Mouse (Mus musculus) forebrain, embryonic 15.5 days (tissue): ENCODE measurements around the gene Tef. TPM values are rescaled to one million over a fixed set of nuclear protein-coding genes. Genes with fewer than 3 reads are reported as not detected.

Experiments used
- ATAC-seq: fragments of 200-750 bp; cut with Nextera tagmentation; replicated peaks from 2 replicates; pipeline ENCODE4 v1.8.0; 2017; ENCODE audit warnings: mild to moderate bottlenecking, moderate TSS enrichment, moderate library complexity
- H3K27ac ChIP-seq: fragments of 300-500 bp; sonication (generic); replicated peaks from 2 replicates; pipeline ENCODE4 v1.5.1; 2015; ENCODE audit warnings: mild to moderate bottlenecking, inconsistent platforms
- H3K27me3 ChIP-seq: fragments of 300-500 bp; sonication (generic); 2 replicates; pipeline ENCODE4 v1.6.1; 2015; ENCODE audit warnings: inconsistent platforms
- H3K36me3 ChIP-seq: fragments of 300-500 bp; sonication (generic); 2 replicates; pipeline ENCODE4 v1.6.1; 2015; ENCODE audit warnings: mild to moderate bottlenecking, inconsistent platforms
- H3K4me1 ChIP-seq: fragments of 300-500 bp; sonication (generic); 2 replicates; pipeline ENCODE4 v1.6.1; 2015; ENCODE audit warnings: inconsistent platforms
- H3K4me2 ChIP-seq: fragments of 300-500 bp; sonication (generic); replicated peaks from 2 replicates; pipeline ENCODE4 v1.6.1; 2015; ENCODE audit warnings: mild to moderate bottlenecking, inconsistent platforms
- H3K4me3 ChIP-seq: fragments of 300-500 bp; sonication (generic); 2 replicates; pipeline ENCODE4 v1.5.1; 2015; ENCODE audit warnings: mild to moderate bottlenecking, inconsistent platforms
- H3K9ac ChIP-seq: fragments of 300-500 bp; sonication (generic); replicated peaks from 2 replicates; pipeline ENCODE4 v1.6.1; 2015; ENCODE audit warnings: mild to moderate bottlenecking, inconsistent platforms
- H3K9me3 ChIP-seq: fragments of 300-500 bp; sonication (generic); 2 replicates; pipeline ENCODE4 v1.6.1; 2016; ENCODE audit warnings: inconsistent platforms
- WGBS: fragments of 180-500 bp; shearing (Covaris S2); methylation state at CpG from one replicate; pipeline ENCODE4 v1.1.7; 2015; ENCODE audit warnings: mixed read lengths; 5-methylcytosine and 5-hydroxymethylcytosine counted together
- polyA plus RNA-seq: library from polyadenylated mRNA; unstranded; fragments of >200 nt; fragmentation: Nextera tagmentation; extraction: Ambion mirVana; gene quantifications from 2 replicates; pipeline ENCODE4 v1.2.1, GENCODE M21; 2015

Tef gene
- polyA plus RNA-seq, 1 experiment from 2014 or later, result 31.9 TPM

DNA sequence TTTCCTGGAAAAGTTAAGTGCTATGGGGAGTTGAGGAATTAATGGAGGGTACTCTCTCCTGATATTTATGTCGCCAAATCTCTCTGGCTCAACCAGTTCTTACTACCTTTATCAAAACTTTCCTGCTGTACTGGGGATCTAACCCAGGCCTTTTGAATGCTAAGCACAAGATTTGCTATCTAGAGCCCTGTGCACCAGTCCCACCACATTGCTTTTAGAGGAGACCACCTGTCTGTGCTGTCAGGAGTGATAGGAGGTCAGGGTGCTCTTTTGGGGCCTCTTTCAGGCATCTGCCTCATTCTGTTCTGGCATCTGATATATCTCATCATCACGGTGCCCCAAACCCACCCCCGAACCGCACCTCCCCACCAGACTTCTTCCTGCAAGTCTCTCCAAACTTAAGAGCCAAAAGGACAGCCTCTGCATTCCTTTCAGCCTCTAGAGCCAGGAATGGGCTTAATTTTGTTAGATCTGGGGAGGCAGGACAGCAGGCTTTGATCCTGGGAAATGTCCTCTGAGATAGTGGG is 1.3 kb downstream of the Tef start:
- H3K4me1 ChIP-seq, result peaks cover 18% of the 10 kb centered on the region
- H3K27me3 ChIP-seq, result no peaks in the 10 kb centered on the region
- H3K4me3 ChIP-seq, result no peak overlapping the region
- H3K36me3 ChIP-seq, result no peaks in the 10 kb centered on the region
- H3K4me2 ChIP-seq, result 0 out of 2 replicates have a peak overlapping the region, but pooled peaks have one; percentile 44
- H3K9ac ChIP-seq, result no peak overlapping the region
- H3K9me3 ChIP-seq, result no peaks in the 10 kb centered on the region
- peak overlapping the region; percentile 74; the same call in 1 of the 2 replicates for H3K27ac ChIP-seq
- ATAC-seq, result no peak
- WGBS, result 67% methylated on average over 4 of the region's 4 CpGs

DNA sequence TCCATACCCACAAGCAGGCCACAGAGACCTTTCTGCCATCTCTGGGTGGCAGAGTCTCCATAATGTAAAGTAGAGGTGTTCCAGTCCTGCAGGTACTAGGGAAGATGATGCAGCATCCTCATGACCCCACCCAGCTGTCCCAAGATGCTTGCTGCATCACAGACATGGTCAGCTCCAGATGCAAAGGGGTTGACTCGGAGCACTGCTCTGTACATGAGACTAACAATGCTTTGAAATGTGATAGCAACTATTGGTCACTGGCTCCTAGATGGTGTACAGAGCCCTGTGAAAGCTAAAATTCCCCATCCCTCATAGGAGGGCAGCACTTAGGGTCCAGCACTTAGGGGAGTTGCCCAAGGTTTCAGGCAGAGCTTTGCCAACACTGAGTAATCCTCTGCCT is 2.0 kb downstream of the Tef start:
- no peak overlapping the region for H3K4me3 ChIP-seq
- ATAC-seq, result no peak
- no peaks in the 10 kb centered on the region for H3K27me3 ChIP-seq
- H3K36me3 ChIP-seq, result no peaks in the 10 kb centered on the region
- H3K27ac ChIP-seq, result no peak overlapping the region
- H3K9ac ChIP-seq, result no peak overlapping the region
- H3K9me3 ChIP-seq, result no peaks in the 10 kb centered on the region
- no peak overlapping the region for H3K4me2 ChIP-seq
- peaks cover 18% of the 10 kb centered on the region for H3K4me1 ChIP-seq
- WGBS, result 83% methylated on average over 1 of the region's 1 CpGs

DNA sequence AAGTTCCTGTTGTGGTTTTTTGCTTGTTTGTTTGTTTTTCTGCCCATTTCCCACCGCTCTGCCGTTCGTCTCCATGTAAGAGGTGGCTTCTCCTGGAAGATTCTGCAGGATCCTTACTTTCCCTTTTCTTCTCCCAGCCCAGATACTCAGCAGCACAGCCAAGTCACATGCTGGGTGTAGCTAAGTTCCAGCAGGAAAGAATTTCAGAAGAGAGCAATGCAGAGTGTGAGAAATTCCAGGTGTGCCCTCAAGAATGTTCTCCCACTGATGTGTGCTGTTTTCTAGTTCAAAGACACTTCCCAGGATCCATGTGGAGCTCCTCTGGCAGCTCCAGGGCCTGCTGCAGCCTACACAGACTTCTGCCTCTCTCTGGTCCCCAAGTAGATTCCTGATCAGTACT is 2.7 kb downstream of the Tef start:
- peaks cover 25% of the 10 kb centered on the region for H3K4me1 ChIP-seq
- no peak overlapping the region for H3K4me3 ChIP-seq
- H3K27ac ChIP-seq, result no peak overlapping the region
- H3K36me3 ChIP-seq, result no peaks in the 10 kb centered on the region
- no peak overlapping the region for H3K4me2 ChIP-seq
- ATAC-seq, result no peak
- no peaks in the 10 kb centered on the region for H3K27me3 ChIP-seq
- H3K9ac ChIP-seq, result no peak overlapping the region
- H3K9me3 ChIP-seq, result no peaks in the 10 kb centered on the region
- 87% methylated on average over 3 of the region's 3 CpGs for WGBS

DNA sequence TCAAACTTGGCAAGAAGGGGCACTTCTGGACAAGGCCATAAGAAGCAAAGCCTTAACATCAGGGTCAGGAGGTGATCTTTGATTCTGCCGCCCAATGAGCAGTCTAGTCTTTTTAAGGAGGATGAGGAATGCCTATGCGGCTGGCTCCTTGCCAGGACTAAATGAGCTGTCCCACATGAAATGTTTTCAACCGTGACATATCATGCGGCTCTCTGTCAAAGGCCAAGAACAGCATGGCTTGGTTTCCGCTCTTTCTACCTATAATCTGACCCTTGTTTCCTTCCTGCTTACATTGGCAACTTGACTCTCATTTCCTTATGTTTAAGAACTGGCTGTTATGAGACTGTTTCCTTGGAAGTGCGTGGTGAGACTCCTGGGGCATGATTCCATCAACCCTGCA is 3.4 kb downstream of the Tef start:
- Histone ChIP-seq H3K4me1 (peaks cover 32% of the 10 kb centered on the region), H3K4me2 (no peak overlapping the region), H3K9ac (no peak overlapping the region), H3K4me3 (no peak overlapping the region), H3K27ac (no peak overlapping the region), H3K9me3 (no peaks in the 10 kb centered on the region), H3K36me3 (no peaks in the 10 kb centered on the region), H3K27me3 (no peaks in the 10 kb centered on the region)
- no peak for ATAC-seq
- WGBS, result 58% methylated on average over 6 of the region's 6 CpGs

DNA sequence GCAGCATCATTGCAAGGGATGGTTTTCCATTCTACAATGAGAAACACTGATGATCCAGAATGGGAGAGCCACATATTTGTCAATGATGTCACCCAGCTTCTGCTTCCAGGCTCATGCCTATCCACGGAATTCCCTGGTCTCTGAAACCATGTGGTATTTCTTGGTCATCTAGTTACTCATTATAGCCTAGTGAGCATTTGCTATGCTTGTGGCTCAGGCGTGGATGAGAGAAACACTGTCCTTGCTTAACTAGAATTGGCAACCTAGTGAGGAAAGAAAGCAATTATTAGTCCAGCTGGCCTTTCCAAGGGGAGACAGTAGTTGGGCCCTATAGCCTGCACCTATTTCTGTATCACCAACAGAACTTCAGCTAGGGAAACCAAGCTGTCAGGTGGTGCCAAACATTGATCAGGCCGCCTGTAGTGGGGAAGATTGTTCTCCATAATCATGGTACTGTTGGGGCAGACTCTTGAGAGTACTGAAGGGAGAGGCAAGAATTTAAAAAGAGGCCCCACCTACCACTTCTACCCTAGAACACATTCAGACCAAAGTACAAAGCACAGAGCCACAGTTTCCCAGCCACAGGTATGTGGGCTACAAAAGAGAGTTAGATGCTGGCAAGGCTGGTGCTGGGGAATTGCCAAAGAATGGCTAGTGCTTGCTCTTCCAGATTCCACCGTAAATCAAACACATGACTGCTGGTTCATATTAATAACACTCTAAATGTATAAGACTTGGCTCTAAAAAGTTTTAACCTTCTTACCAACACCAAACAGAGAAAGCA is 4.6 kb downstream of the Tef start:
- no peak overlapping the region for H3K4me3 ChIP-seq
- peaks cover 32% of the 10 kb centered on the region for H3K4me1 ChIP-seq
- 83% methylated on average over 4 of the region's 4 CpGs for WGBS
- H3K9ac ChIP-seq, result no peak overlapping the region
- no peaks in the 10 kb centered on the region for H3K27me3 ChIP-seq
- H3K36me3 ChIP-seq, result no peaks in the 10 kb centered on the region
- H3K4me2 ChIP-seq, result no peak overlapping the region
- no peak for ATAC-seq
- no peaks in the 10 kb centered on the region for H3K9me3 ChIP-seq
- H3K27ac ChIP-seq, result no peak overlapping the region

DNA sequence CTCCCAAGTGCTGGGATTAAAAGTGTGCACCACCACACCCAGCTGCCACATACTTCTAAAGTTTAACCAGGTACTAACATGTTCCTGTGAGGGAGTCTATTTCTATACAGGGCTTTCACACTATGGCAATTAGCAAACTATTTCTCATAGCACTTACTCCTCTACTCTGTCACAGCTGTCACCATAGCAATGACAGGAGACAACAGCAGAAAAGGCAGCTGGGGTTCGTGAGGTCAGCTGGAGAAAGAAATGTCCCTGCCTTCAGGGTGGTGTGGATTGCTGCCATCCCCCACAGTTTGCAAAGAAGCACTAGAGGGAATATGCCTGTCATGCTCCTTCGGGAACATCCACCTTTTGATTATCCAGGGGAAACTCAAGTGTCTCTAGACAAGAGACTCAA is 6.6 kb downstream of the Tef start:
- no peak for ATAC-seq

DNA sequence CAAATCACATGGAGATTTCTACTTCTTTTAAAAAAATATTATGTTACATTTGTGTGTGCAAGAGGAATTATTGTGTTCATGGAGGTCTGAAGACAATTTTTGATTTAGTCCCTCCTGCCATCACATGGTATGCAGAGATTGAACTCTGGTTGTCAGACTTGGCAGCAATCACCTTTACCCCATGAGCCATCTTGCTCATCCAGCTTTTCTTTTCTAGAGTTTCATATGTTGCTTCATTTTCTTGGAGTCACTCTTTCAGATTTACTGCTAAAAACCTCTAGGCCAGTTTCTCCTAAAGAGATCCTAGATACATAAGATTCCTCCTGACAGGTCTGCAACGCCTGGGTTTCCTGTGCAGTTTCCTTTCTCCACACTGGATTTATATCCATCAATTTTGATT is 7.3 kb downstream of the Tef start:
- Histone ChIP-seq H3K27me3 (no peaks in the 10 kb centered on the region), H3K36me3 (no peaks in the 10 kb centered on the region), H3K9ac (peak overlapping the region; percentile 52), H3K4me1 (peaks cover 35% of the 10 kb centered on the region), H3K4me3 (peak overlapping the region; percentile 72), H3K9me3 (no peaks in the 10 kb centered on the region), H3K27ac (peak overlapping the region; percentile 90), H3K4me2 (peak overlapping the region; percentile 71)
- 45% methylated on average over 1 of the region's 1 CpGs for WGBS
- no peak for ATAC-seq

More for the DNA sequence above, 6.6 kb downstream of the Tef start:
- Histone ChIP-seq H3K4me1 (peaks cover 32% of the 10 kb centered on the region), H3K4me2 (no peak overlapping the region), H3K27ac (no peak overlapping the region), H3K27me3 (no peaks in the 10 kb centered on the region), H3K36me3 (no peaks in the 10 kb centered on the region), H3K9me3 (no peaks in the 10 kb centered on the region), H3K4me3 (no peak overlapping the region), H3K9ac (no peak overlapping the region)
- WGBS, result 68% methylated on average over 2 of the region's 2 CpGs

DNA sequence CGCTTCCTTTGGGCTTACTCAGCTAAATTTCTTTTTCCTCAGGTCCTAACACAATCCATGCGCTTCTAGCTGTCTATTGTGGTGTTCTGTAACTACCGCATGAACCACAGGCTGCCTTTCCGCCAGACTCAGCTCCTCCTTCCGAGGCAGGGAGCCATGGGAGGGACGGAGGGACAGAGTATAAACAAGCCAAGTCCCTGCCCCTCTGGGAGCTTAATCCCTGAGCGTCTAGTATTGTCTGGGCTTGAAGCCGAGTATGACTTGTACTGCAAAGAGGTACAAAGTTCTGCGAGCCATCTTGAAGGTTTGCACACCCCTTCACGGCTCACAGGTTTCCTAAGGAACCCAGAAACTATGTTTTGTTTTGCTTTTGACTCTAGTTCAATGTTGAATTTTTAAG is 7.9 kb downstream of the Tef start:
- ATAC-seq, result 0 out of 2 replicates have a peak, but pooled peaks have one; percentile 13

DNA sequence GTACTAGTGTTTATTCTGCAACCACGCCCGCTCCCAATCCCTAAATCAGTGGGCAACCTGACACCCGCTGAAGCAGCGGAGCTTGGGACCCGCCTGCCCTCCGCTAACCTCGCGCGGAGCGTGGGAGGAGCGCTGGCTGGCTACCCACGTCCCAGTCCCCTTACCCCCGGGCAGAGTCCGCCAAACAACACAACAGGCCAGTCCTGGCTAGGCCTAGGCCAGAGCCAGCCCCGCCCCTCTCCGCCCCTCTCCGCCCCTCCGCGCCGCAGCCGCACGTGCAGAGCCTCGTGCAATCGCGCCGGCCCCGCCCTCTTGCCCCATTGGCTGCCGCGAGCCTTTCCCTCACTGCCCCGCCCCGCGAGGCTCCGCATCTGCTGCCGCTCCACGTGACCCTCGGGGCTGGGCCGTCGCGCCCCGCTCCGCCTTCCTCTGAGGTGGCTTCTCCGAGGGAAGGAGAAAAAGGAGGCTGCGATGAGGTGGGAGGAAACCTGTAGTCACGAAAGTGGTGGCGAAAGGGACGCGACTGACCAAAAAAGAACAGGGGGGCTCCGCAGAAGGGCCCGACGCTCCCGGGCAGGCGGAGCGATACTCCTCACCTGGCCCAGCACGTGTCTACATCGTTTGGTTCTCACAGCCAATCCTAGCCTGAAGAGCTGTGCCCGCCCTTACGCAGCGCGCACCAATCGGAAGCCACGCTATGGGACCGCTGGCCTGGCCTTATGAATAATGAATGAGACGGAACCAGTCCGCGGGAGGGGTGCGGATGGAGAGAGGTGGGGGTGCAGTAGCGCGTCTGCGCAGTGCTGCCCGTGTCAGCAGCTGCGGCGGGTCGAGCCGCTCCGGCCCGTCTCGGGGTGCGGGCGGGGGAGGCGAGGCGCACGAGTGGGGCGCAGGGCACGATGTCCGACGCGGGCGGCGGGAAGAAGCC is 8.7 kb downstream of the Tef start:
- Histone ChIP-seq H3K27ac (peak overlapping the region; percentile 90), H3K36me3 (peaks cover 11% of the 10 kb centered on the region), H3K4me2 (peak overlapping the region; percentile 71), H3K4me3 (peak overlapping the region; percentile 72), H3K9me3 (no peaks in the 10 kb centered on the region), H3K4me1 (peaks cover 35% of the 10 kb centered on the region), H3K27me3 (no peaks in the 10 kb centered on the region), H3K9ac (peak overlapping the region; percentile 75)
- ATAC-seq, result peak; percentile 99
- under 1% methylated on average over 86 of the region's 89 CpGs for WGBS

More for the DNA sequence above, 7.9 kb downstream of the Tef start:
- H3K4me1 ChIP-seq, result peaks cover 35% of the 10 kb centered on the region
- peak overlapping the region; percentile 90 for H3K27ac ChIP-seq
- under 1% methylated on average over 10 of the region's 10 CpGs for WGBS
- H3K9me3 ChIP-seq, result no peaks in the 10 kb centered on the region
- H3K9ac ChIP-seq, result peak overlapping the region; percentile 52
- H3K4me3 ChIP-seq, result peak overlapping the region; percentile 72
- no peaks in the 10 kb centered on the region for H3K27me3 ChIP-seq
- H3K4me2 ChIP-seq, result peak overlapping the region; percentile 71
- peaks cover 3% of the 10 kb centered on the region for H3K36me3 ChIP-seq

DNA sequence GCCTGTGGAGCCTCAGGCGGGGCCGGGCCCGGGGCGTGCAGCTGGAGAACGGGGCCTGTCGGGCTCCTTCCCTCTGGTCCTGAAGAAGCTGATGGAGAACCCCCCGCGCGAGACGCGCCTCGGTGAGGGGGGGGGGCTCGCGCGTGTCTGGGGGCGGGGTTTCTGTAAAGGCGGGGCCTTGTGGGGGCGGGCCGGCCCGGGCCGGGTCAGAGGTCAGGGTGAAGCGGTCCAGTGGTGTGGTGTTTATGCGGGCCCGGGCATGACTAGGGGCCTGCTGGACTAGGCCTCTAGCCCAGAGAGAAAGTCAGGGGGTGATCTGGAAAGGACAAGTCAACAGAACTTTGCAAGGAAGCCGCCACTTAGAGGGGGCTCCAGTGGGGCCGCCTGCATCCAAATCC is 9.4 kb downstream of the Tef start:
- Histone ChIP-seq H3K4me1 (peaks cover 35% of the 10 kb centered on the region), H3K27me3 (no peaks in the 10 kb centered on the region), H3K4me3 (peak overlapping the region; percentile 72), H3K4me2 (peak overlapping the region; percentile 71), H3K9ac (peak overlapping the region; percentile 75), H3K9me3 (no peaks in the 10 kb centered on the region), H3K36me3 (peaks cover 16% of the 10 kb centered on the region), H3K27ac (peak overlapping the region; percentile 90)
- ATAC-seq, result peak; percentile 3; the same call in 1 of the 2 replicates
- 0% methylated on average over 24 of the region's 26 CpGs for WGBS

DNA sequence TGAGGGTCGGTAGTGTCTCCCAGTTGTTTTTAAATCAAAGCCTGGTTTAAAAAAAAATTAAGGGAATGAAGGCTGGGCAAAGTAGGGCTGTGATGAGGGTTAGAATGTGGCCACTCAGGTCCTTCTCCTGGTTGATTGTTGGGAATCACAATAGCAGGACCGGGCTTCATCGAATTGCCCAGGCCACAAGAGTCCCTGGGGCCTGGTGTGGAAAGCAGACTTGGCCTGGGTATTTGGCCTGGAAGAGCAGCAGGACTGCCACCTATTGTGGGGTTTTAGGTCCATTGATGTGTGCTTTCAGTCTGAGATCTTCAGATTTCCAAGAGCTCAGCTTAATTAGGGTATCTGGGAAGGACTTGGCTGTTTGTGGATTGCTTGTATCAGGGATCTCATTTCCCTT is 10.1 kb downstream of the Tef start:
- 21% methylated on average over 3 of the region's 3 CpGs for WGBS
- Histone ChIP-seq H3K27me3 (no peaks in the 10 kb centered on the region), H3K4me1 (peaks cover 35% of the 10 kb centered on the region), H3K36me3 (peaks cover 23% of the 10 kb centered on the region), H3K27ac (peak overlapping the region; percentile 90; the same call in 1 of the 2 replicates), H3K4me3 (peak overlapping the region; percentile 72), H3K4me2 (peak overlapping the region; percentile 71), H3K9ac (peak overlapping the region; percentile 75), H3K9me3 (no peaks in the 10 kb centered on the region)
- no peak for ATAC-seq
